Mouse (Mus musculus): ENCODE results near the gene Gm20388. TPM values are rescaled to one million over a fixed set of nuclear protein-coding genes. Genes with fewer than 3 reads are reported as not detected.

Gm20388 gene
- polyA plus RNA-seq, 1 experiment from 2014 or later = 2.5 TPM

- Histone ChIP-seq H3K9me3 (replicated peaks) (no peaks in the 10 kb centered on the region), H3K27me3 (ENCODE audit: low read depth, poor library complexity, severe bottlenecking) (peaks cover 68% of the 10 kb centered on the region), H3K27ac (no peak overlapping the region), H3K36me3 (no peaks in the 10 kb centered on the region), H3K4me1 (peaks cover 26% of the 10 kb centered on the region), H3K4me3 (no peak overlapping the region)
- no peak for DNase-seq (ENCODE audit: low spot score)
- 70% methylated on average over 12 of the region's 12 CpGs for WGBS
Measured at GRCm38 (mm10) chr8:121152394-121152793, 1241.8 kb downstream of the Gm20388 start.

GRCm38 (mm10) chr8:121156990-121157491 lies 1246.4 kb downstream of the Gm20388 start:
- 88% methylated on average over 7 of the region's 7 CpGs for WGBS
- Histone ChIP-seq H3K9me3 (replicated peaks) (no peaks in the 10 kb centered on the region), H3K36me3 (no peaks in the 10 kb centered on the region), H3K27ac (no peak overlapping the region), H3K4me1 (0 out of 2 replicates have a peak, but pooled peaks cover 4% of the 10 kb centered on the region), H3K4me3 (no peak overlapping the region), H3K27me3 (ENCODE audit: low read depth, poor library complexity, severe bottlenecking) (peaks cover 56% of the 10 kb centered on the region)
- no peak for DNase-seq (ENCODE audit: low spot score)

- WGBS = 87% methylated on average over 13 of the region's 13 CpGs
- H3K4me3 ChIP-seq = no peak overlapping the region
Measured at GRCm38 (mm10) chr8:121158812-121159211, 1248.2 kb downstream of the Gm20388 start.

GRCm38 (mm10) chr8:121161437-121161836 lies 1250.8 kb downstream of the Gm20388 start:
- H3K9me3 ChIP-seq (replicated peaks) = no peaks in the 10 kb centered on the region
- peaks cover 47% of the 10 kb centered on the region for H3K27me3 ChIP-seq (ENCODE audit: low read depth, poor library complexity, severe bottlenecking)
- H3K4me1 ChIP-seq = peaks cover 24% of the 10 kb centered on the region; the same call in 1 of the 2 replicates
- no peak overlapping the region for H3K27ac ChIP-seq
- DNase-seq (ENCODE audit: low spot score) = no peak
- H3K4me3 ChIP-seq = no peak overlapping the region
- 91% methylated on average over 5 of the region's 5 CpGs for WGBS
- H3K36me3 ChIP-seq = no peaks in the 10 kb centered on the region

More at GRCm38 (mm10) chr8:121158812-121159211, 1248.2 kb downstream of the Gm20388 start:
- DNase-seq (ENCODE audit: low spot score) = no peak
- Histone ChIP-seq H3K9me3 (replicated peaks) (no peaks in the 10 kb centered on the region), H3K27me3 (ENCODE audit: low read depth, poor library complexity, severe bottlenecking) (peaks cover 45% of the 10 kb centered on the region), H3K4me1 (peaks cover 15% of the 10 kb centered on the region; the same call in 1 of the 2 replicates), H3K27ac (no peak overlapping the region), H3K36me3 (no peaks in the 10 kb centered on the region)

DNA sequence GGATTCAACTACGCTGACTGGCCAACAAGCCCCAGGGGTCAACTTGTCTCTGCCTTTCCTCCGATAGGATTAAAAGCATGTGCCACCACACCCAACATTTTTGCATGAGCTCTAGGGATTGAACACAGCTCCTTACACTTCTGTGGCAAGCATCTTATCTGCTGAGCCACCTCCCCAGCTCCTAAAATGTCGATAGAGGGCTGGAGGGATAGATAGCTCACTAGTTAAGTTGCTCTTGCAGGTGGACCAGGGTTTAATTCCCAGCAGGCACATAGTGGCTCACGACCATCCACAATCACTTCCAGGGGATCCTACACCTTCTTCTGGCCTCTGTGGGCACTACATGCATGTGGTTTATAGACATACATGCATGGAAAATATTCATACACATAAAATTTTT lies 1251.8 kb downstream of the Gm20388 start:
- peaks cover 29% of the 10 kb centered on the region for H3K4me1 ChIP-seq
- WGBS = 72% methylated on average over 4 of the region's 4 CpGs
- no peak overlapping the region for H3K4me3 ChIP-seq
- no peaks in the 10 kb centered on the region for H3K36me3 ChIP-seq
- DNase-seq (ENCODE audit: low spot score) = no peak
- H3K27me3 ChIP-seq (ENCODE audit: low read depth, poor library complexity, severe bottlenecking) = peaks cover 46% of the 10 kb centered on the region
- no peaks in the 10 kb centered on the region for H3K9me3 ChIP-seq (replicated peaks)
- no peak overlapping the region for H3K27ac ChIP-seq

GRCm38 (mm10) chr8:121162906-121163695 lies 1252.5 kb downstream of the Gm20388 start:
- Histone ChIP-seq H3K9me3 (replicated peaks) (no peaks in the 10 kb centered on the region), H3K27me3 (ENCODE audit: low read depth, poor library complexity, severe bottlenecking) (peaks cover 45% of the 10 kb centered on the region), H3K4me3 (no peak overlapping the region), H3K27ac (0 out of 2 replicates have a peak overlapping the region, but pooled peaks have one; percentile 6), H3K36me3 (no peaks in the 10 kb centered on the region), H3K4me1 (peaks cover 35% of the 10 kb centered on the region)
- DNase-seq (ENCODE audit: low spot score) = no peak
- WGBS = 71% methylated on average over 11 of the region's 11 CpGs

DNA sequence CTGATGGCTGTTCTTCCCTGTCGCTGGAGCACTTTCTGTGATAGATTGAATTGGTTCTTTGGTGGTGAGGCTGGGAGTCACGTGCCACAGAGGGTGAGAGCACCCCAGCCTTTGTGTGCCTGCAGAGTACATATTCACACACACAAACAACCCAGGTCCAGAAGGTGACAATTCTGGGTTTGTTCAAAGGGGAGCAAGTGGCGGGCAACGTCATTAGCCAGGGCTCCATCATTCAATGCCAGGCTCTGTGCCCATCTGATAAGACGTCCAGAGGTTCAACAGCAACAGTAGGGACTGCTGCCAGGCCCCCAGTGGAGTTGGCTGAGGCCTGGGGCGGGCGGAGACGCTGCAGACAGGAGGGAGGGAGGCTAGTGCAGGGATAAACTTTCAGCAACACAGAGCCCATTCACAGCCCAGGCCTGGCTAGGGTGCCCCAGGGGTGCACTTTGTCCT lies 1253.4 kb downstream of the Gm20388 start:
- peaks cover 38% of the 10 kb centered on the region for H3K4me1 ChIP-seq
- H3K9me3 ChIP-seq (replicated peaks) = no peaks in the 10 kb centered on the region
- H3K4me3 ChIP-seq = no peak overlapping the region
- H3K36me3 ChIP-seq = no peaks in the 10 kb centered on the region
- no peak for DNase-seq (ENCODE audit: low spot score)
- H3K27ac ChIP-seq = no peak overlapping the region
- H3K27me3 ChIP-seq (ENCODE audit: low read depth, poor library complexity, severe bottlenecking) = peaks cover 40% of the 10 kb centered on the region
- 58% methylated on average over 8 of the region's 8 CpGs for WGBS

GRCm38 (mm10) chr8:121168033-121168432 lies 1257.4 kb downstream of the Gm20388 start:
- WGBS = 74% methylated on average over 5 of the region's 5 CpGs
- peaks cover 31% of the 10 kb centered on the region for H3K27me3 ChIP-seq (ENCODE audit: low read depth, poor library complexity, severe bottlenecking)
- no peak for DNase-seq (ENCODE audit: low spot score)
- no peaks in the 10 kb centered on the region for H3K9me3 ChIP-seq (replicated peaks)
- no peak overlapping the region for H3K27ac ChIP-seq
- no peaks in the 10 kb centered on the region for H3K36me3 ChIP-seq
- H3K4me3 ChIP-seq = no peak overlapping the region
- peaks cover 73% of the 10 kb centered on the region for H3K4me1 ChIP-seq

- DNase-seq (ENCODE audit: low spot score) = peak; percentile 56
- peaks cover 16% of the 10 kb centered on the region; the same call in 1 of the 2 replicates for H3K27me3 ChIP-seq (ENCODE audit: low read depth, poor library complexity, severe bottlenecking)
- H3K4me1 ChIP-seq = peaks cover 79% of the 10 kb centered on the region
- H3K4me3 ChIP-seq = no peak overlapping the region
- H3K36me3 ChIP-seq = no peaks in the 10 kb centered on the region
- WGBS = 12% methylated on average over 7 of the region's 7 CpGs
- H3K27ac ChIP-seq = peak overlapping the region; percentile 86
- H3K9me3 ChIP-seq (replicated peaks) = no peaks in the 10 kb centered on the region
Measured at GRCm38 (mm10) chr8:121170116-121170515, 1259.5 kb downstream of the Gm20388 start.

- 48% methylated on average over 27 of the region's 27 CpGs for WGBS
- Histone ChIP-seq H3K4me1 (peaks cover 83% of the 10 kb centered on the region), H3K4me3 (no peak overlapping the region)
Measured at GRCm38 (mm10) chr8:121170626-121171552, 1260.2 kb downstream of the Gm20388 start.

GRCm38 (mm10) chr8:121172567-121172966 lies 1261.9 kb downstream of the Gm20388 start:
- peak overlapping the region; percentile 37; the same call in 1 of the 2 replicates for H3K27ac ChIP-seq
- no peak for DNase-seq (ENCODE audit: low spot score)
- 46% methylated on average over 8 of the region's 8 CpGs for WGBS
- no peak overlapping the region for H3K4me3 ChIP-seq
- peaks cover 94% of the 10 kb centered on the region for H3K4me1 ChIP-seq
- no peaks in the 10 kb centered on the region for H3K27me3 ChIP-seq (ENCODE audit: low read depth, poor library complexity, severe bottlenecking)
- no peaks in the 10 kb centered on the region for H3K9me3 ChIP-seq (replicated peaks)
- no peaks in the 10 kb centered on the region for H3K36me3 ChIP-seq

More at GRCm38 (mm10) chr8:121170626-121171552, 1260.2 kb downstream of the Gm20388 start:
- peaks cover 9% of the 10 kb centered on the region; the same call in 1 of the 2 replicates for H3K27me3 ChIP-seq (ENCODE audit: low read depth, poor library complexity, severe bottlenecking)
- peak overlapping the region; percentile 86 for H3K27ac ChIP-seq
- DNase-seq (ENCODE audit: low spot score) = peak; percentile 49
- H3K9me3 ChIP-seq (replicated peaks) = no peaks in the 10 kb centered on the region
- no peaks in the 10 kb centered on the region for H3K36me3 ChIP-seq

DNA sequence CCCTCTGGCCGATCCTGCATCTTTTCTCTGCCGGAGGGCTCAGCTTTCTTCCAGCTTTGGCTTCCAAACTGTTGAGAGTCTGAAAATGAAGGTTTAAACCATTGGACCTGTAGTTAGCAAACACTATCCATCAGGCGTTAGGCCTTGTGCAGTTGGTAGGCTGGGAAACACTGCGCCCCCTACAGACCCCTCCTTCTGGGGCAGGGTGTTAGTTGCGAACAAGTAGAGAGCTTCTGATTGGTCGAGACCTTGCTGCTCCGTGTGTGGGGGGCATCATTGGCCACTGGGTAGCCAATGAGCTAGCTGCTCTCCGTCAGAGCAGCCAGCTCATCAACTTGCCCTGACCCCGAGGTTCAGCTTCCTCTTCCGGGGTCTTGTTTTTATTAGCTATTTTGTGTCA lies 1263.5 kb downstream of the Gm20388 start:
- DNase-seq (ENCODE audit: low spot score) = peak; percentile 77
- Histone ChIP-seq H3K27me3 (ENCODE audit: low read depth, poor library complexity, severe bottlenecking) (no peaks in the 10 kb centered on the region), H3K27ac (peak overlapping the region; percentile 83), H3K9me3 (replicated peaks) (no peaks in the 10 kb centered on the region), H3K4me1 (peaks cover 88% of the 10 kb centered on the region), H3K4me3 (peak overlapping the region; percentile 39), H3K36me3 (no peaks in the 10 kb centered on the region)
- WGBS = 51% methylated on average over 10 of the region's 10 CpGs
